Mouse (Mus musculus): ENCODE data around the gene Slc26a1. TPM values are rescaled to one million over a fixed set of nuclear protein-coding genes. Genes with fewer than 3 reads are reported as not detected.

Gene Slc26a1
- total and polyA plus RNA-seq, 3 experiments = 29.6 to 31.2 TPM; not detected in 1

GRCm38 (mm10) chr5:108668977-108669936 lies 6.1 kb downstream of the Slc26a1 start, which contains the start of gene Dgkq:
Gene Dgkq (minus strand): TSS chr5:108669672.
- peaks cover 2 to 19% of the 10 kb centered on the region in 2 experiments; a peak in 3 of 4 replicates for H3K36me3 ChIP-seq (ENCODE audit: control insufficient read depth in 1 of 2, insufficient read depth in 2 of 2, low read length in 2 of 2)
- peaks cover 15 to 30% of the 10 kb centered on the region in 2 experiments for H3K4me1 ChIP-seq (ENCODE audit: control insufficient read depth in 1 of 2, insufficient read depth in 2 of 2, low read length in 2 of 2)
- H3K9me3 ChIP-seq (replicated peaks; ENCODE audit: insufficient read depth, low read length) = no peaks in the 10 kb centered on the region
- peak within 1 kb of the TSS; percentile 88 for H3K9ac ChIP-seq (ENCODE audit: control insufficient read depth, low read depth, low read length, poor library complexity, severe bottlenecking)
- no peaks in the 10 kb centered on the region for H3K27me3 ChIP-seq (ENCODE audit: control insufficient read depth in 1 of 2, insufficient read depth in 2 of 2, low read length in 2 of 2)
- peak within 1 kb of the TSS; percentile 60 to 79 for H3K4me3 ChIP-seq (ENCODE audit: control insufficient read depth in 1 of 2, insufficient read depth in 1 of 2, low read depth in 2 of 2, low read length in 2 of 2)
- peaks cover 20% of the 10 kb centered on the region for H3K79me2 ChIP-seq (ENCODE audit: control insufficient read depth, insufficient read depth, low read length, poor library complexity)
- peak; percentile 92 for DNase-seq (ENCODE audit: low read depth, low spot score)
- H3K27ac ChIP-seq (ENCODE audit: control insufficient read depth, low read depth, low read length) = peak within 1 kb of the TSS; percentile 95
- TF ChIP-seq GABPA (IDR thresholded peaks at IDR 0.05; ENCODE audit: low read depth, low read length) (no peak), EP300 (IDR thresholded peaks at IDR 0.05; ENCODE audit: low read depth in 1 of 2, low read length in 2 of 2) (0 out of 4 replicates have a peak, but pooled peaks of 1 of the 2 experiments have one; percentile 26), UBTF (IDR thresholded peaks at IDR 0.05; ENCODE audit: borderline replicate concordance, insufficient read depth, low read depth, low read length) (no peak), ETS1 (IDR thresholded peaks at IDR 0.05; ENCODE audit: low read depth, low read length) (peak; percentile 43), USF2 (IDR thresholded peaks at IDR 0.05; ENCODE audit: borderline replicate concordance in 1 of 2, insufficient read depth in 1 of 2, low read depth in 1 of 2, low read length in 2 of 2) (peak; percentile 62 to 88; a peak in 3 of 4 replicates), KAT2A (conservative IDR thresholded peaks at IDR 0.05; ENCODE audit: low read depth, low read length) (no peak), ELF1 (IDR thresholded peaks at IDR 0.05; ENCODE audit: low read depth, low read length) (peak; percentile 59), ZNF384 (IDR thresholded peaks at IDR 0.05; ENCODE audit: low read depth, low read length) (no peak), MYC (IDR thresholded peaks at IDR 0.05; ENCODE audit: low read depth, low read length) (no peak), POLR2AphosphoS5 (IDR thresholded peaks at IDR 0.05; ENCODE audit: borderline replicate concordance, low read depth, low read length) (peak; percentile 43; the same call in 1 of the 2 replicates), E2F4 (IDR thresholded peaks at IDR 0.05; ENCODE audit: borderline replicate concordance, low read depth, low read length) (no peak), CHD2 (IDR thresholded peaks at IDR 0.05; ENCODE audit: low read length) (peak; percentile 6; the same call in 1 of the 2 replicates), CTCF (IDR thresholded peaks at IDR 0.05 in 2 of 3, conservative IDR thresholded peaks at IDR 0.05 in 1 of 3; ENCODE audit: control insufficient read depth in 1 of 3, insufficient read depth in 1 of 3, low read depth in 2 of 3, low read length in 3 of 3, poor library complexity in 1 of 3, severe bottlenecking in 1 of 3) (peak; percentile 45 to 77 (median 47)), MAX (IDR thresholded peaks at IDR 0.05; ENCODE audit: low read length) (peak; percentile 90), USF1 (IDR thresholded peaks at IDR 0.05; ENCODE audit: low read depth, low read length) (peak; percentile 99), MAFK (IDR thresholded peaks at IDR 0.05; ENCODE audit: borderline replicate concordance, low read depth, low read length) (no peak), POLR2AphosphoS2 (IDR thresholded peaks at IDR 0.05; ENCODE audit: low read length) (peak; percentile 93), MYB (IDR thresholded peaks at IDR 0.05; ENCODE audit: low read depth, low read length) (no peak), HCFC1 (IDR thresholded peaks at IDR 0.05; ENCODE audit: low read depth, low read length) (peak; percentile 67), NRF1 (IDR thresholded peaks at IDR 0.05; ENCODE audit: insufficient read depth, low read depth, low read length, poor library complexity, severe bottlenecking) (no peak), BHLHE40 (IDR thresholded peaks at IDR 0.05; ENCODE audit: borderline replicate concordance, low read depth, low read length) (peak; percentile 94), MXI1 (IDR thresholded peaks at IDR 0.05; ENCODE audit: low read depth, low read length) (peak; percentile 64), JUND (IDR thresholded peaks at IDR 0.05; ENCODE audit: low read depth, low read length) (no peak), RAD21 (IDR thresholded peaks at IDR 0.05; ENCODE audit: low read depth, low read length) (peak; percentile 76), TBP (IDR thresholded peaks at IDR 0.05; ENCODE audit: low read depth, low read length) (peak; percentile 49; the same call in 1 of the 2 replicates), CHD1 (IDR thresholded peaks at IDR 0.05; ENCODE audit: low read depth, low read length) (no peak), GATA1 (IDR thresholded peaks at IDR 0.05; ENCODE audit: low read depth, low read length) (no peak), ZMIZ1 (IDR thresholded peaks at IDR 0.05; ENCODE audit: low read depth, low read length) (peak; percentile 81), TAL1 (IDR thresholded peaks at IDR 0.05; ENCODE audit: low read length) (no peak), MEF2A (IDR thresholded peaks at IDR 0.05; ENCODE audit: extremely low read depth, insufficient replicate concordance, low read depth, low read length, poor library complexity, severe bottlenecking) (no peak), SIN3A (IDR thresholded peaks at IDR 0.05; ENCODE audit: low read length) (peak; percentile 63), RCOR1 (IDR thresholded peaks at IDR 0.05; ENCODE audit: low read depth, low read length) (peak; percentile 15; the same call in 1 of the 2 replicates), ZKSCAN1 (IDR thresholded peaks at IDR 0.05; ENCODE audit: low read depth, low read length) (peak; percentile 13; the same call in 1 of the 2 replicates), MAZ (IDR thresholded peaks at IDR 0.05; ENCODE audit: low read depth, low read length) (no peak)
